Mouse (Mus musculus): ENCODE results near the gene Zfp575. TPM values are rescaled to one million over a fixed set of nuclear protein-coding genes. Genes with fewer than 3 reads are reported as not detected.

Gene Zfp575
- polyA plus RNA-seq, 1 experiment, result not detected

DNA sequence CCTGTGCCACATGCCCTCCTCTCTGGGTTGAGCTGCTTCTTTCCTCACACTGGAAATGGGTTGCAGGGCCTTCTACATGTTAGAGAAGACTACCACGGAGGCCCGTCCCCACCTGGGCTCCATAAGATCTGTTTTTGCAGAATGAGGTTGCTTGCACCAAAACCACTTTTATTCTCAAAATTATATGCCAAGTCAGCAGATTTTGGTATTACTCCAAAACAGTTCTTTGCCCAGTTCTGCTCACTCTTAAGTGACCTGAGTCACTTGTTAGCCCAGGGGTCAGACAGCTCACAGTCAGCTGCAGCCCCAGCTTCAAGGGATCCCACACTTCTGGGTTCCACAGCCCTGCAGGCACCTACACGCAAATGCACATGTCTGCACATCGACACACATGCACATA, 26.0 kb downstream of the Zfp575 start:
- 93% methylated on average over 4 of the region's 4 CpGs for WGBS
- no peaks in the 10 kb centered on the region for H3K4me1 ChIP-seq (ENCODE audit: control insufficient read depth, insufficient read depth, low read length)
- H3K4me3 ChIP-seq (ENCODE audit: insufficient read depth, low read depth, low read length), result no peak overlapping the region
- no peak overlapping the region for H3K27ac ChIP-seq (ENCODE audit: insufficient read depth, low read depth, low read length)
- no peak for TF ChIP-seq POLR2A (IDR thresholded peaks at IDR 0.05; ENCODE audit: insufficient read depth, low read depth, low read length)
- TF ChIP-seq CTCF (IDR thresholded peaks at IDR 0.05; ENCODE audit: insufficient read depth, low read depth, low read length), result no peak

DNA sequence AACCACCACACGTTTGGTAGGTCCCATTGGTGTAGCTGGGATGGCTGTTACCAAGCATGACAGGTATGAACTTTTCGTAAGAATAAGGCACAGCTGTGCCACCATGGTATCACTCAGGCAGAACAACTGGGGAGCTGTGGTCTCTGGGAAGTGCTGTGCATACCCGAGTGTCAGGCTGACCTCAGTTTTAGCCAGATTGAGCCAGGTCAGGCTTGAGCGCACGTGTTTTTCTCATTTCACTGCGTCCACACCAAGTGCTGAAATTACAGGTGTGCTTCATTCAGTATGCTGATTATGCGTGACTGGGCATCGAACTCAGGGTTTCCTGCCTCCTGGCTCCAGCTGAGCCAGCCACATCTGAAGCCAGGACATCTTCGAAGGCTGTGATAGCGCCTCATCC, 31.7 kb downstream of the Zfp575 start:
- TF ChIP-seq POLR2A (IDR thresholded peaks at IDR 0.05; ENCODE audit: insufficient read depth, low read depth, low read length) (no peak), CTCF (IDR thresholded peaks at IDR 0.05; ENCODE audit: insufficient read depth, low read depth, low read length) (no peak)
- 93% methylated on average over 10 of the region's 10 CpGs for WGBS
- Histone ChIP-seq H3K27ac (ENCODE audit: insufficient read depth, low read depth, low read length) (no peak overlapping the region), H3K4me1 (ENCODE audit: control insufficient read depth, insufficient read depth, low read length) (0 out of 2 replicates have a peak, but pooled peaks cover 3% of the 10 kb centered on the region), H3K4me3 (ENCODE audit: insufficient read depth, low read depth, low read length) (no peak overlapping the region)

DNA sequence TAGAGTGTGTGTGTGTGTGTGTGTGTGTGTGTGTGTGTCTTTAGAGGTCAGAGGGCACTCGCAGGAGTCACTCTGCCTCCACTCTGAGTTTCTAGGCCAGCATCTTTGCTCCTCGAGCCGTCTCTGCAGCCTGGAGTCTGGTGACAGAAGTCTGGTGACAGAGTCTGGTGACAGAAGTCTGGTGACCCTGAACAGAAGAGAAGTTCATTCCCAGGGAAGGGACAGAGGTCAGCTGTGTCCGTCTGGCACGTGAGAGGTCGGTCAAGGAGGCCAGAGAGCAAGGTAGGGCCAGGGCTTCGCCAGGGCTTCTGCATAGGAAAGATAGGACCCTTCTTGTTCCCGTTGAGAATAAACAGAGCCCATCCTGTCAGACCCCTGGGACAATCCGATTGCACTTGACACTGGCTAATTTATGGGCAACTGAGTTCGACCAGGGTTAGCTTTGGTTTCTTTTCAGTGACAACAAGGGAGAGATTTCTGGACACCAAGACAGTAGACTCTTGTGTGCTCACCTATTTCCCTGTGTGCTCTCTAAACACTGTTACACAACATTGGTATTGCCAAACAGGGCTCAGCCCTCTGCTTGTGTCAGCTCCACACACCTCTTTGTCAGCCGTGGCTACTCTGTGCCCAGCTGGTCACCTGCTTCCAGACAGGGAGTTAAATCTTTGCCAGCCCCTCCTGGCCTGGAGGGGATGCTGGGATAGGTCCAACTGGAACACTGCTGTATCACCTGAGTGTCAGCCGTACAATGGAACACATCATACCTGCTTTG, 35.3 kb downstream of the Zfp575 start:
- no peak overlapping the region for H3K27ac ChIP-seq (ENCODE audit: insufficient read depth, low read depth, low read length)
- WGBS, result 86% methylated on average over 12 of the region's 12 CpGs
- TF ChIP-seq CTCF (IDR thresholded peaks at IDR 0.05; ENCODE audit: insufficient read depth, low read depth, low read length) (no peak), POLR2A (IDR thresholded peaks at IDR 0.05; ENCODE audit: insufficient read depth, low read depth, low read length) (no peak)
- no peak overlapping the region for H3K4me3 ChIP-seq (ENCODE audit: insufficient read depth, low read depth, low read length)
- H3K4me1 ChIP-seq (ENCODE audit: control insufficient read depth, insufficient read depth, low read length), result peaks cover 7% of the 10 kb centered on the region

DNA sequence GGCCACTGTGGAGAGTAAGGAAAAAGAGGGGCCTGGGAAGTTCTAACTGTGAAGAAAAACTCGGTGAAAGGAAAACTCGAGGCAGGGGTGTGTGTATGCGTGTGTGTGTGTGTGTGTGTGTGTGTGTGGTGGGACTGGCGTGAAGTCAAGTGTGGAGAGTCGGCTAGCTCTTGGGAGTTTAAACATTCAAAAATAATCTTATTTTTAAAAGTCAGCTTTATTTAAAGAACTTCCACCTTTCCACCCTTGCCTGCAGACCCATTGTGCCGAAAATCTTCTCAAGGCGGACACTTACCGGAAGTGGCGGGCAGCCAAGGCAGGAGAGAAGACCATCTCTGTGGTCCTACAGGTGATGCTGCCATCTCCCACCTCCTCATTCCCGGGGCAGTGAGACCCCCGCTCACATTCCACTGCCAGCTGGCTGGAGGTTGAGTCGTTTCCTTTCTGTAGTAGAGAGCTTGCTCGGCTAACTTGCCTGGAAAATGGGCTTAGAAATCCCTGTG, 39.9 kb downstream of the Zfp575 start:
- H3K27ac ChIP-seq (ENCODE audit: insufficient read depth, low read depth, low read length), result no peak overlapping the region
- WGBS, result 11% methylated on average over 13 of the region's 13 CpGs
- peak overlapping the region; percentile 95 for H3K4me3 ChIP-seq (ENCODE audit: insufficient read depth, low read depth, low read length)
- peaks cover 13% of the 10 kb centered on the region for H3K4me1 ChIP-seq (ENCODE audit: control insufficient read depth, insufficient read depth, low read length)
- TF ChIP-seq CTCF (IDR thresholded peaks at IDR 0.05; ENCODE audit: insufficient read depth, low read depth, low read length) (no peak), POLR2A (IDR thresholded peaks at IDR 0.05; ENCODE audit: insufficient read depth, low read depth, low read length) (no peak)

DNA sequence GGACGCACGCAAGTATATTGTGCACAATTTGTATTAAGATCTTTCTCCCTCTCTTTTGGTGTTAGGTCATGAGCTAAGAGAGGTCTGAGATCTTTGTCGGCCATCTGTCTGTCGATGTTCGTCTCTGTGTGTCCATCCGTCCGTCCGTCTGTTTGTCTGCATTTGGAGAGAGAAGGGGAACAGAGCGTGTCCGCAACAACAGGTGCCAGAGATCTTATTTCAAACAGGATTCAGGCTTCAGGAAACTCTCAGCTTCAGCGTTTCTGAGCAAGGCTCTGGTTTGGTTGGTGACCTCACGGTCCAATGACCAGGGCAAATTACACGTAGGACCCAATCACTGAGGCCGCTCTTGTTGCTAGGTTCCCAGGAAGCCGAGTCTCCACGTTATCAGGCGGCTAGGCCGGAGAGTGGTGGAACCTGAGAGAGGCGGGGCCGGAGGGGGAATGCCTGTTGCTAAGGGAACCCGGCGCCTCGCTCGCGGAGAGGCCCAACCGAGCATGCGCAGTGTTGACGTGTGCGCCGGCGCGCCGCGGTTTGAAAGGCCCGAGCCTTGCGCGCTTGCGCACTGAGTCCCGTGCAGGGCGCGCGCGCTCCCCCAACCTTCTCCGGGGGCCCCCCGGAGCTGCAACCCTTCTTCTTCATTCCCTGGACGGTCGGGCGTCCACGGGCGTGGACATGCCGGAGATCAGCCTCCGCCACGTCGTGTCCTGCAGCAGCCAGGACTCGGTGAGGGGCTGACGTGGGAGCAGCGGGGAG, 40.6 kb downstream of the Zfp575 start:
- TF ChIP-seq CTCF (IDR thresholded peaks at IDR 0.05; ENCODE audit: insufficient read depth, low read depth, low read length) (no peak), POLR2A (IDR thresholded peaks at IDR 0.05; ENCODE audit: insufficient read depth, low read depth, low read length) (peak; percentile 58; the same call in 1 of the 2 replicates)
- peak overlapping the region; percentile 77 for H3K27ac ChIP-seq (ENCODE audit: insufficient read depth, low read depth, low read length)
- under 1% methylated on average over 57 of the region's 57 CpGs for WGBS

DNA sequence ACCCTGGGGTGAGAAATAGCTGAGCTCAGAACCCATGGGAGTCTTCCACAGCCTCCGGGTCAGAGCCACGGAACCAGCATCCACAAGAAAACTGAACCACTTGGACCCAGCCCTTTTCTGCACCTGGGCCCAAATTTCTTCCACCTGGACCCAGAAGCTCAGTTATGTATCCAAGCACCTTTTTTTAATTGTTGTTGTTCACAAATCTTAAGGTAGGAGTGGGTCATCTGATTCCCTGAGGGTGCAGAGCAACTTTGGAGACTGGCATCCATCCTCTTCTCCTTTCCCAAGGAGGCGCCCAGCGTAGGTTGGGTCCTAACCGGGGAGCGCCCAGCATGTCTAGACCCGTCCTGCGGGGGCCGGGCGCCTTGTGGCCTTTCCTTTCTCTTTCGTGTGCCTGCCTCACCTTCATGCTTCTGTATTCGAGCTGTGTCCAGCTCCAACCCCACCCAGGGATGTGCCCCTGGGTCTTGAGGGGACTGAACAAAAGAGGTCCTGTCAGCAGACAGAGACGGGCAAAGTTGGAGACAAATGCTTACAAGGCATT, 41.3 kb downstream of the Zfp575 start, which contains the start of the genes Pinlyp and Xrcc1:
Gene Pinlyp (minus strand): TSS at position 51 of the 547 bp plus-strand sequence.
Gene Xrcc1 (plus strand): TSS at position 222 of the 547 bp plus-strand sequence.
- 38% methylated on average over 13 of the region's 13 CpGs for WGBS
- peak within 1 kb of the TSS; percentile 95 for H3K4me3 ChIP-seq (ENCODE audit: insufficient read depth, low read depth, low read length)
- H3K27ac ChIP-seq (ENCODE audit: insufficient read depth, low read depth, low read length), result peak within 1 kb of the TSS; percentile 77

More for the DNA sequence above, 40.6 kb downstream of the Zfp575 start:
- Histone ChIP-seq H3K4me3 (ENCODE audit: insufficient read depth, low read depth, low read length) (peak overlapping the region; percentile 95), H3K4me1 (ENCODE audit: control insufficient read depth, insufficient read depth, low read length) (peaks cover 10% of the 10 kb centered on the region)

DNA sequence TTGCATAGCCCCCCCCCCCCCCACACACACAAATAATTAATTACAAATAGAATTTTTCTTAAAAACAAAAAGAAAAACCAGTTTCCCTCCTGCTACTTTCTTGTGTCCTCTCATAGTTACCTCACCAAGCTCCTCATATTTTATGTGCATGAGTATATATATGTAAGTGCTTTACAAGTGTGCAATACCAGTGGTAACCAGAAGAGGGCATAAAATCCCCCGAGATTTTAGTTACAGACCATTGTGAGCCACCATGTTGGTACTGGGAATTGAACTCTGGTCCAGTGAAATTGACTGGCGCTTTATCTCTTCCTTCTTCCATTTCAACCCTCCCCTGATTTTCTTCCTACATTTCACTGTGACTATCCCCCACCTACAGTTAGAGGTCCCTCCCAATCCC, 42.9 kb downstream of the Zfp575 start:
- peaks cover 10% of the 10 kb centered on the region for H3K4me1 ChIP-seq (ENCODE audit: control insufficient read depth, insufficient read depth, low read length)
- 95% methylated on average over 2 of the region's 2 CpGs for WGBS
- no peak overlapping the region for H3K4me3 ChIP-seq (ENCODE audit: insufficient read depth, low read depth, low read length)
- H3K27ac ChIP-seq (ENCODE audit: insufficient read depth, low read depth, low read length), result no peak overlapping the region
- TF ChIP-seq CTCF (IDR thresholded peaks at IDR 0.05; ENCODE audit: insufficient read depth, low read depth, low read length) (no peak), POLR2A (IDR thresholded peaks at IDR 0.05; ENCODE audit: insufficient read depth, low read depth, low read length) (no peak)

More for the DNA sequence above, 41.3 kb downstream of the Zfp575 start, which contains the start of the genes Pinlyp and Xrcc1:
- TF ChIP-seq POLR2A (IDR thresholded peaks at IDR 0.05; ENCODE audit: insufficient read depth, low read depth, low read length) (no peak), CTCF (IDR thresholded peaks at IDR 0.05; ENCODE audit: insufficient read depth, low read depth, low read length) (no peak)
- H3K4me1 ChIP-seq (ENCODE audit: control insufficient read depth, insufficient read depth, low read length), result peaks cover 10% of the 10 kb centered on the region

DNA sequence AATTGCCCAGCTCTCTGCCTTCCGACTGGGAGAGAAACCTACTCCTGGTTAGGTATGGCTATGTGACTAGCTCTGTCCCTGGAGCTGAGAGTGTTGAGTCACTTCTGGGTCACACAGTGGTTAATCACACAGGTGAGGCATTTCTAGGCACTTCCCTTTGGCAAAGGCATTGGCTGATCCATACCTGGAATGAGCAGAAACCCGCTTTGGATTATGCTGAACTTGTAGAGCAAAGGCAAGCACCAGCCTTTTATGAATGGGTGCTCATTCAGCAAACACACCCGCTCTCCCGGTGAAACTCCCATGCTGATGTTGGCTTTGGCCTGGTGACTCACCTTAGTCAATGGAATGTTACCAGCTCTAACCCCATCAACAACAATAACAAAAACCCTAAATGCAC, 47.8 kb downstream of the Zfp575 start:
- H3K4me1 ChIP-seq (ENCODE audit: control insufficient read depth, insufficient read depth, low read length), result peaks cover 8% of the 10 kb centered on the region; the same call in 1 of the 2 replicates
- no peak for TF ChIP-seq CTCF (IDR thresholded peaks at IDR 0.05; ENCODE audit: insufficient read depth, low read depth, low read length)
- TF ChIP-seq POLR2A (IDR thresholded peaks at IDR 0.05; ENCODE audit: insufficient read depth, low read depth, low read length), result no peak
- no peak overlapping the region for H3K27ac ChIP-seq (ENCODE audit: insufficient read depth, low read depth, low read length)
- WGBS, result 89% methylated on average over 4 of the region's 4 CpGs
- H3K4me3 ChIP-seq (ENCODE audit: insufficient read depth, low read depth, low read length), result no peak overlapping the region

Measured in olfactory bulb, adult 2 months (tissue).